Mouse (Mus musculus) induced T-regulatory cell, adult 2 months (primary cell): ENCODE measurements around the gene Hoxd9.
A peak's percentile ranks its signal among the peaks of the same experiment; 100 is the strongest.

ENCODE experiments used
- DNase-seq: peaks from one replicate; pipeline ENCODE4 v3.0.0-alpha.2; 2012; ENCODE audit warnings: low read depth

Hoxd9 gene

GRCm38 (mm10) chr2:74697567-74698121 is at the start of gene Hoxd9:
TSS of gene Hoxd9 (plus strand) at chr2:74697727.
- DNase-seq: no peak

- no peak for DNase-seq
Observed at GRCm38 (mm10) chr2:74652996-74653340, 44.6 kb upstream of the Hoxd9 start.

DNA sequence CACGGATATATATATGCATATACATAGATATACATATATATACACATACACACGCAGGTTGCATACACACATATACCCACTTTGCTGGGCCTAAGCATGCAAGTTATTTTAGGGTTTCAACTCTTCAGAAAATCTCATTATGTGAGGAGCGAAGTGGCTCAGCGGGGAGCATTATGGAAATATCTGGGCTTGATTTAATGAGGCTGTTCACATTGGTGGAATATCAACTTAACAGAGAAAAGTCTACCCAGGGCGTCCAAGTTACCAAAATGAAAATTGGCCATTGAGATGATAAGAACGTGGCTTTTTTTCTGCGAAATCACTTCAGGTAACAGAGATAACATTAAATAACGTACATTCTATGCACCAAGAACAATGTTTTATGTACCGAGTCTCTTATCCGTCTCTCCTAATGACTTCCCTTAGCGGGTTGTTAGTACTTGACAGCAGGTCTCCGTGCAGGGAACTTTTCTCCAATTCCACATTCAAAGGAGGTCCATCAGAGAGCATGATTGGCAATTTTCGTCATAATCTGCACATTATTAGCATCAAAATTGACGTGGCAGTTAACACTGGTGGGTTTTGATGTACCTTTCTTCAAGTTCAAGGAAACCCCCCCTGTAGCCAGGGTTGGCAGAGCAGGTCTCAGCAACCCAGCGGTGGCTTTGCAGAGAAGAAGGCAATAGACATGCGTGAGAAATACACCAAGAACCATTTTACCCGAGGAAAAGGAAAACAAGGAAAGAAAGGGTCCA is 43.6 kb upstream of the Hoxd9 start:
- DNase-seq: no peak

GRCm38 (mm10) chr2:74654743-74655419 is 42.6 kb upstream of the Hoxd9 start:
- no peak for DNase-seq

DNA sequence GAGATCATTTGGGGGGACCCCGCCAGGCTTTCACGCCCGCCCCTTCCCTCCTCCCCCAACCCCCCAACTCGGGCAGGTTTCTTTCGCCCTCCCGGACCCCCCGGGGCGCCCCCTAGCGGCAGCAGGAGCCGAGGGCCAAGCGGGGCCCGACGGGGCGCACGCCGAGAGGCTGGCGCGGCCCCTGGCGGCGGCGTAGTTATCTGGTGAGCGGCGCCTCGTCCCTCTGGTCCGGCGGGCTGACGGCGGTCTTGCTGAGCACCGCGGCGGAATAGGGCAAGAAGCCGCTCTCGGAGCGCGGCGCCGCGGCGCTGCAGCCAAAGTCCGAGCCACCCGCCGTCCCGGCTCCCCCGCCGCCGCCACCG is 42.1 kb upstream of the Hoxd9 start:
- DNase-seq: no peak

DNA sequence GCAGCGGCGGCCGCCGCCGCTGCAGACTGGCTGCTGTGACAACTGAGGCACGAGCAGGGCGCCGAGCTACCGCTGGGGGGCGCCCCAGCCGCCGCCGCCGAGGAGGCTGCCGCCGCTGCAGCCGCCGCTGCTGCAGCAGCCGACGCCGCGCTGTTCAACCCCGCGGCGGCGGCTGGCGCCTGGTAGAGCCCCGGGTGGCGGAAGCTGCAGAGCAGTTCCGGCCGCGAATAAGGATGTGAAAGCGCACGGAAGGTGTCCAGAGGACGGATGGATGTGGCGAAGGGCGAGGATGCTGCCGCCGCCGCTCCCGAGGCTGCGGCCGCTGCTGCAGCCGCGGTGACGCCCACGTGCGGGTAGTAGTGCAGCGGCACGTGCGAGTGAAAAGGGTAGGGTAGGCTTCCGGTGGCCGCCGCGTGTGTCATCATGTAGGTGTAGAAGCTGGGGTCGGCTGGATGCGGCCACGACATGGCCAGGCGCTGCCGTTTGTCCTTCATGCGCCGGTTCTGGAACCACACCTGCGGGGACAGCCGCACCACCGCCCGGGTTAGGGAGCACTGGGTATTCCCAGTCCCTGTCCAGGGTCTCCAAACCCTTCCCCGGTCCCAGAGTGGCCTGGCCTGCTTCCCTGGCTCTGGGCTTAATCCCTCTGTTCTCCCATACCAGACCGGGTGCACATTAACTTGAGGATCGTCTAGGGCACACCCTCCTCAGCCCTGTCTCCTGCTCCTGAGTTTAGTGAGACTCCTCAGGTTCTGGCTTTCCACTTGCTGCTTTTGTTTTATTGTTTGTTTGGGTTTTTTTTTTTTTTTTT is 41.5 kb upstream of the Hoxd9 start:
- DNase-seq: peak; percentile 56

- DNase-seq: no peak
Observed at GRCm38 (mm10) chr2:74656632-74657021, 40.9 kb upstream of the Hoxd9 start.

DNA sequence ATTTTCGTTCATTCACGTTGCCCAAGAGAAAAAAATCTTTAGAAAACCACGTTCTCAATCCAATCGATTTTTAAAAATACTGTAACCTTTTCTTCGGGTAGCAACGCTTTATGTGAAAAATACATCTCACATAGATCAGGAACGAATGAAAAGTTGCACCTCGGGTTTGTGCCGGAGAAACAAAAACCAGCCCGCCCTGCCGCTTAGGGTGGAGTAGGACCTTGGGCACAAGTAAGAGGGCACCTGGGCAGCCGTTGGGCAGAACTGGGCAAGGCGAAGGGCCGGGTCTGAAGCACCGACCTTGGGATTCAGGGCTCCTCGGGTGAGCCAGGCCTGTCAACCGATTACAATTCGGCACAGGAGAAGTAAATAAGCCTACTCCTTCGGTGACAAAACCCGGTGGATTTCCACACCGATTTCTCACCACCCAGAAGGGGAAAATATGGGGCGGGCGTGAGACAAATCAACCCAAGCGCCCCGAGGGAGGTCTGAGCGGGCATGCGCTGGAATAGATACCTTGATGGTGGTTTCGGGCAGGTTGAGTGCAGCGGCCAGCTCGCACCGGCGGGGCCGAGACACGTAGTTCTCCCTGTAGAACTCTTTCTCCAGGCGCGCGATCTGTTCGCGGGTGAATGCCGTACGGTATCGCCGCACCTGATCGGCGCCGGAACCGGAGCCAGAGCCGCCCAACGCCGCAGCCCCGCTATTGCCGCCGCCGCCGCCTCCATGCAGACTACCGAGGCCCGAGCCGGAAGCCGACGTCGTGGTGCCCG is 40.1 kb upstream of the Hoxd9 start:
- DNase-seq: peak; percentile 43

- DNase-seq: no peak
Observed at GRCm38 (mm10) chr2:74658024-74658666, 39.4 kb upstream of the Hoxd9 start.

DNA sequence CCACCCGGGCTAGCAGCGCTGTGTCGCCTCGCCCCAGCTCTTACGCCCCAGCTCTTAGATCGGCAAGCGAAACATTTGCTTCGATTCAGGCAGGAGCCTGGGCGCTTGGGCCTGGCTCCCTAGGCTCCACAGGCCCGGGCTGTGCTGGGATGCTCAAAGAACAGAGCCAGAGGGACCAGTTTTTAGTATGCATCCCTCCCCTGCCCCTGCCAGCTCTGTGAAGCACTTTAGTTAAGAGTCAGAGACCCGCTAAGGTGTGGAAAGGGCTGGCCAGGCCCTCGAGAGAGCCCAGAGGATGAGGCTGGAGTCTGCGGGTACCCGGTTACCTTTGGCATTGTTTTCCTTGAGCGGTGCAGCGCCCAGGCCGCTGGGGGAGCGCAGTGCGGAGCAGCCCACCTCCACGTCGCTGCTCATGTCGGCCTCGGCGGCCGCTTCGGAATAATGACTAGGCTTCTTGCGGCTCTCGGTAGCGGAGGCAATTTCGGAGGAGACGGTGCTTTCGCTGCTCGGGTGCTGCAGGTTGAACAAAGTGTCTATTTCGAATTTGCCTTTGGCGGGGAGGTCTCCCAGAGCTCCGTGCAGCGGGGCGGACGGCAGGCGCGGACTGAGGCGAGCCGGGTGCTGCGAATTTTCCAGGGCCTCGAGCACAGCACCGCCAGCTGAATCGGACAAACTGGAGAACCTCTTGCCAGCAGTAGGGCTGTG is 38.7 kb upstream of the Hoxd9 start:
- DNase-seq: no peak

GRCm38 (mm10) chr2:74659507-74660005 is 38.0 kb upstream of the Hoxd9 start, which contains the start of gene Evx2:
TSS of gene Evx2 (minus strand) at chr2:74659557.
- no peak for DNase-seq

GRCm38 (mm10) chr2:74660421-74661375 is 36.8 kb upstream of the Hoxd9 start:
- no peak for DNase-seq

GRCm38 (mm10) chr2:74661685-74662084 is 35.8 kb upstream of the Hoxd9 start:
- DNase-seq: no peak

- no peak for DNase-seq
Observed at GRCm38 (mm10) chr2:74663291-74663925, 34.1 kb upstream of the Hoxd9 start.

- no peak for DNase-seq
Observed at GRCm38 (mm10) chr2:74666411-74666810, 31.1 kb upstream of the Hoxd9 start.

GRCm38 (mm10) chr2:74667191-74667841 is 30.2 kb upstream of the Hoxd9 start:
- DNase-seq: no peak

DNA sequence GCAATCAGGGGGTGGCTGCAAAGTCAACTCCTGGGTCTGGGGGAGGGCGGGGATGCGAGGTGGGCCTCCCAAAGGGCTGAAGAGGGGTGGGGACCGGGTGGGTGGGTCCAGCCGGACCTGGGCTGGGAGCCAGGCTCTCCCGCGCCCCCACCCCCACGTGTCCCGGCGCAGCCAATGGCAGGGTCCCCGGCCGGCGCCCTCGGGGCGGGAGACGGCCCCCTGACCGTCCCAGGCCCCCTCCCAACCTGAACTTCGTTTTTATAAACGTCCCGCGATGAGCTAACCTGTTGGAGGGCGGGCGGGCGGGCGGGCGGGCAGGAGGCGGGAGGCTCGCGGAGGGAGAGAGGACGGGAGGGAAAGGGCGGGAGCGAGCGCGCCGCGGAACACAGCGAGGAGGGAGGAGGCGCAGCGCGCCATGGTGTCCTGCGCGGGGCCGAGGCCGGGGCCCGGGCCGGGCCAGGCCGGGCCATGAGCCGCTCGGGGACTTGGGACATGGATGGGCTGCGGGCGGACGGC is 29.6 kb upstream of the Hoxd9 start, which contains the start of gene Hoxd13:
Gene Hoxd13, plus strand, starts transcription at position 469 of the 516 bp plus-strand sequence.
- no peak for DNase-seq
